Mouse (Mus musculus) brain, embryonic 14.5 days (tissue): Measurements from ENCODE around the gene Dclk1. TPM values are rescaled to one million over a fixed set of nuclear protein-coding genes. Genes with fewer than 3 reads are reported as not detected.

Experiments used
- DNase-seq: peaks from one replicate; pipeline ENCODE4 v3.0.0-alpha.2; 2011; ENCODE audit warnings: low read depth
- CTCF ChIP-seq: fragments of 200-500 bp; IDR thresholded peaks from 2 replicates; pipeline ENCODE4 v1.5.1; 2012; ENCODE audit warnings: inconsistent platforms, mild to moderate bottlenecking, moderate library complexity, borderline replicate concordance; ENCODE audit not compliant: insufficient read depth, insufficient read length; ENCODE audit errors: extremely low read depth
- POLR2A ChIP-seq: fragments of 200-500 bp; IDR thresholded peaks from 2 replicates; pipeline ENCODE4 v1.6.1; 2012; ENCODE audit warnings: mild to moderate bottlenecking, inconsistent platforms, borderline replicate concordance; ENCODE audit not compliant: poor library complexity, insufficient read depth, insufficient read length, severe bottlenecking; ENCODE audit errors: extremely low read depth
- polyA plus RNA-seq: library from polyadenylated mRNA; depleted of rRNA; stranded (reverse); fragments of >200 nt; gene quantifications from 2 replicates; pipeline ENCODE4 v1.2.3, GENCODE M21; 2012

The Dclk1 gene
- polyA plus RNA-seq, 1 experiment: 175 TPM

GRCm38 (mm10) chr3:55447486-55448460 lies 205.6 kb downstream of the Dclk1 start:
- TF ChIP-seq POLR2A: no peak
- no peak for TF ChIP-seq CTCF
- DNase-seq: peak; percentile 87

- TF ChIP-seq CTCF (peak; percentile 40; the same call in 1 of the 2 replicates), POLR2A (no peak)
These were observed 207.0 kb downstream of the Dclk1 start for GRCm38 (mm10) chr3:55449148-55449547.

GRCm38 (mm10) chr3:55451035-55451434 lies 208.9 kb downstream of the Dclk1 start:
- no peak for DNase-seq

More at GRCm38 (mm10) chr3:55449148-55449547, 207.0 kb downstream of the Dclk1 start:
- DNase-seq: no peak

GRCm38 (mm10) chr3:55451877-55452276 lies 209.7 kb downstream of the Dclk1 start:
- DNase-seq: no peak
- TF ChIP-seq POLR2A (no peak), CTCF (no peak)

More at GRCm38 (mm10) chr3:55451035-55451434, 208.9 kb downstream of the Dclk1 start:
- TF ChIP-seq POLR2A: no peak
- TF ChIP-seq CTCF: no peak

- no peak for DNase-seq
- TF ChIP-seq POLR2A (no peak), CTCF (no peak)
These were observed 210.3 kb downstream of the Dclk1 start for GRCm38 (mm10) chr3:55452464-55452863.

GRCm38 (mm10) chr3:55461092-55461491 lies 218.9 kb downstream of the Dclk1 start:
- TF ChIP-seq CTCF: no peak
- TF ChIP-seq POLR2A: no peak
- DNase-seq: peak; percentile 43

GRCm38 (mm10) chr3:55461685-55462655 lies 219.8 kb downstream of the Dclk1 start:
- DNase-seq: peak; percentile 97
- no peak for TF ChIP-seq POLR2A
- TF ChIP-seq CTCF: no peak

- TF ChIP-seq POLR2A (no peak), CTCF (no peak)
- DNase-seq: no peak
These were observed 220.9 kb downstream of the Dclk1 start for GRCm38 (mm10) chr3:55462904-55463668.

GRCm38 (mm10) chr3:55464226-55464625 lies 222.1 kb downstream of the Dclk1 start:
- no peak for DNase-seq
- TF ChIP-seq POLR2A (no peak), CTCF (no peak)

GRCm38 (mm10) chr3:55465785-55466184 lies 223.6 kb downstream of the Dclk1 start:
- no peak for TF ChIP-seq POLR2A
- no peak for TF ChIP-seq CTCF
- DNase-seq: no peak
